20 mouse cellular contexts compared by ENCODE assay signal in the genomic region with DNA sequence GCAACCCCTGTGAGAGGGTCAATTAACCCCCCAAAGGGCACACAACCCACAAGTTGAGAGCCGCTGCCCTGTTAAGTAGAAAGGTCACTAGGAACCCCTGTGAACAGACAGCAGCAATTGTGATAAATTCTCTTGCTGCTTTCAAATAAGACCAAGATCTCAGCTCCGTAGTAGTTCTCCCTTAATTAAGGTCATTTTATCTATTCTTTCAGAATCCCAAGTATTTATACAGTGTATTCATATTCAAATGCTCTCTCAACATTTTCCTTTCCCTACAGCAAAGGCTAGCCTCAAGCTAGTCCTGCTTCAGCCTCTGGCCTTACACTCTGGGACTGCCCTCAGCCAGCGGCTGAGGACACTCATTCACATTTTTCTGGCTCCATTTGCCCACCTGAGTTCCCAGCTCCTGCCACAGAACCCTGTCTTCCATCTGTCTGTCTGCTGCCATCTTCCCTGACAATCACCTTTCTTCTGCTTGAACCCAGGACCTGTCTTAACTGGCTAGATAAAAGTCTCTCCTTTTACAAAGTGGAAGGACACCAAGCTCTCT. TPM values are rescaled to one million over a fixed set of nuclear protein-coding genes. Genes with fewer than 3 reads are reported as not detected.
"Had no signal": no experiment of that assay in that cellular context is flagged by ENCODE, and none has a peak within 500 bp of the region (broad histone marks: within the 10 kb centered on the region; RNA-seq: fewer than 3 reads in every experiment).

No protein-coding gene starts in this region.

- DNase-seq: liver, postnatal 0 days; lung, adult 2 months; lung, postnatal 14 days; lung, postnatal 36 days; retina, postnatal 1 day; right cerebral cortex, adult 18-20 months; right cerebral cortex, postnatal 25 days; right cerebral cortex, postnatal 4 days; spleen, adult 18-20 months; thymus, adult 18-20 months; thymus, postnatal 25 days; thymus, postnatal 4 days had no signal

- ATAC-seq: liver, postnatal 0 days; lung, postnatal 0 days; midbrain, embryonic 13.5 days; midbrain, embryonic 15.5 days had no signal

- H3K4me2 ChIP-seq: lung, embryonic 15.5 days; midbrain, embryonic 13.5 days; midbrain, embryonic 15.5 days; neural tube, embryonic 12.5 days had no signal

- H3K36me3 ChIP-seq: lung, embryonic 15.5 days; midbrain, embryonic 13.5 days; midbrain, embryonic 15.5 days; neural tube, embryonic 12.5 days had no signal

- H3K27ac ChIP-seq: lung, embryonic 15.5 days; macrophage; midbrain, embryonic 13.5 days; midbrain, embryonic 15.5 days; neural tube, embryonic 12.5 days had no signal

- H3K4me1 ChIP-seq: midbrain, embryonic 13.5 days; midbrain, embryonic 15.5 days; neural tube, embryonic 12.5 days had no signal

- H3K4me3 ChIP-seq: lung, embryonic 15.5 days; megakaryocyte, embryonic 14.5 days; midbrain, embryonic 13.5 days; midbrain, embryonic 15.5 days; neural tube, embryonic 12.5 days had no signal

- H3K9me3 ChIP-seq: lung, embryonic 15.5 days; megakaryocyte, embryonic 14.5 days; midbrain, embryonic 13.5 days; midbrain, embryonic 15.5 days; neural tube, embryonic 12.5 days had no signal

- H3K9ac ChIP-seq: liver, postnatal 0 days; lung, embryonic 15.5 days; midbrain, embryonic 13.5 days; midbrain, embryonic 15.5 days; neural tube, embryonic 12.5 days had no signal

- H3K27me3 ChIP-seq: lung, embryonic 15.5 days; midbrain, embryonic 13.5 days; midbrain, embryonic 15.5 days; neural tube, embryonic 12.5 days had no signal

RNA-seq across cellular contexts. Expression of gene Bcl2l14, which starts 20.5 kb away (rescaled TPM):
- total RNA-seq: midbrain, postnatal 0 days had no signal
- polyA plus RNA-seq: midbrain, embryonic 13.5 days; midbrain, postnatal 0 days had no signal
